ENCODE assay signal across 8 mouse cellular contexts in genomic region chr4:155019336-155019847, GRCm38 (mm10). TPM values are rescaled to one million over a fixed set of nuclear protein-coding genes. Genes with fewer than 3 reads are reported as not detected.
DNase-seq lines count a peak whose midpoint lies in the region; ATAC-seq and TF ChIP-seq lines count a peak whose summit lies in the region.

No protein-coding gene starts in this region.

- 0 out of 4 replicates have a peak, but pooled peaks cover 0 to 1% of the 10 kb centered on the region in 2 experiments for H3K27me3 ChIP-seq in MEL (ENCODE audit: control insufficient read depth in 1 of 2, insufficient read depth in 2 of 2, low read length in 2 of 2)
- peaks cover 41% of the 10 kb centered on the region for H3K27me3 ChIP-seq in embryonic facial prominence, embryonic 10.5 days (replicated peaks; ENCODE audit: low read depth, poor library complexity, severe bottlenecking)
- no peaks in the 10 kb centered on the region for H3K27me3 ChIP-seq in intestine, embryonic 15.5 days (replicated peaks)
- H3K27me3 ChIP-seq in stomach, postnatal 0 days (ENCODE audit: control insufficient read depth, insufficient read depth, low read length): no peaks in the 10 kb centered on the region

- no peak for DNase-seq in frontal cortex, postnatal 14 days (ENCODE audit: low spot score in 2 of 2)
- peak; percentile 14 for DNase-seq in MEL (ENCODE audit: low read depth, low spot score)
- DNase-seq in embryonic facial prominence, embryonic 10.5 days (ENCODE audit: low spot score): peak; percentile 62
- peak; percentile 48 for DNase-seq in lung, postnatal 25 days (ENCODE audit: low spot score)
- DNase-seq in stomach, postnatal 0 days (ENCODE audit: low spot score): peak; percentile 73
- no peak for DNase-seq in frontal cortex, adult 2 months (ENCODE audit: extremely low spot score in 1 of 2, low spot score in 1 of 2)

- no peak for TF ChIP-seq POLR2A in MEL (IDR thresholded peaks at IDR 0.05; ENCODE audit: control insufficient read depth in 1 of 2, insufficient read depth in 1 of 2, low read depth in 1 of 2, low read length in 2 of 2, poor library complexity in 1 of 2)

- H3K27ac ChIP-seq in MEL (ENCODE audit: control insufficient read depth, low read depth, low read length): no peak overlapping the region
- H3K27ac ChIP-seq in embryonic facial prominence, embryonic 10.5 days (replicated peaks): no peak overlapping the region
- H3K27ac ChIP-seq in intestine, embryonic 15.5 days: no peak overlapping the region
- no peak overlapping the region for H3K27ac ChIP-seq in stomach, postnatal 0 days (replicated peaks)

- no peaks in the 10 kb centered on the region for H3K9me3 ChIP-seq in MEL (replicated peaks; ENCODE audit: insufficient read depth, low read length)
- no peaks in the 10 kb centered on the region for H3K9me3 ChIP-seq in embryonic facial prominence, embryonic 10.5 days
- no peaks in the 10 kb centered on the region for H3K9me3 ChIP-seq in intestine, embryonic 15.5 days
- no peaks in the 10 kb centered on the region for H3K9me3 ChIP-seq in stomach, postnatal 0 days (ENCODE audit: control insufficient read depth, low read length)

- ATAC-seq in frontal cortex, adult (ENCODE audit: low TSS enrichment): peak; percentile 31; the same call in 1 of the 2 replicates
- ATAC-seq in intestine, embryonic 15.5 days: peak; percentile 82
- peak; percentile 50; the same call in 1 of the 2 replicates for ATAC-seq in stomach, postnatal 0 days (ENCODE audit: low FRiP score, low TSS enrichment)

- no peaks in the 10 kb centered on the region for H3K36me3 ChIP-seq in MEL (ENCODE audit: control insufficient read depth in 1 of 2, insufficient read depth in 2 of 2, low read length in 2 of 2)
- no peaks in the 10 kb centered on the region for H3K36me3 ChIP-seq in embryonic facial prominence, embryonic 10.5 days (replicated peaks)
- H3K36me3 ChIP-seq in intestine, embryonic 15.5 days: no peaks in the 10 kb centered on the region
- no peaks in the 10 kb centered on the region for H3K36me3 ChIP-seq in stomach, postnatal 0 days (ENCODE audit: control insufficient read depth, insufficient read depth, low read length)

- WGBS in embryonic facial prominence, embryonic 10.5 days: 0% methylated on average over 10 of the region's 10 CpGs
- 0% methylated on average over 10 of the region's 10 CpGs for WGBS in intestine, embryonic 15.5 days
- WGBS in stomach, postnatal 0 days: 0% methylated on average over 10 of the region's 10 CpGs

- H3K4me2 ChIP-seq in intestine, embryonic 15.5 days (replicated peaks): peak overlapping the region; percentile 44; the same call in 1 of the 2 replicates
- peak overlapping the region; percentile 42 for H3K4me2 ChIP-seq in stomach, postnatal 0 days (replicated peaks; ENCODE audit: low read depth)

- no peak for TF ChIP-seq RAD21 in MEL (IDR thresholded peaks at IDR 0.05; ENCODE audit: low read depth, low read length)

- H3K4me3 ChIP-seq in MEL (ENCODE audit: control insufficient read depth in 1 of 2, insufficient read depth in 1 of 2, low read depth in 2 of 2, low read length in 2 of 2): no peak overlapping the region
- H3K4me3 ChIP-seq in embryonic facial prominence, embryonic 10.5 days: peak overlapping the region; percentile 41
- no peak overlapping the region for H3K4me3 ChIP-seq in intestine, embryonic 15.5 days (replicated peaks)
- no peak overlapping the region for H3K4me3 ChIP-seq in stomach, postnatal 0 days (ENCODE audit: low read depth, low read length)

- no peaks in the 10 kb centered on the region for H3K79me2 ChIP-seq in MEL (ENCODE audit: control insufficient read depth, insufficient read depth, low read length, poor library complexity)

- TF ChIP-seq CTCF in MEL (IDR thresholded peaks at IDR 0.05 in 2 of 3, conservative IDR thresholded peaks at IDR 0.05 in 1 of 3; ENCODE audit: control insufficient read depth in 1 of 3, insufficient read depth in 1 of 3, low read depth in 2 of 3, low read length in 3 of 3, poor library complexity in 1 of 3, severe bottlenecking in 1 of 3): no peak
- TF ChIP-seq CTCF in stomach, postnatal 0 days (IDR thresholded peaks at IDR 0.05; ENCODE audit: low read depth): no peak

- no peak for TF ChIP-seq EP300 in MEL (IDR thresholded peaks at IDR 0.05; ENCODE audit: low read depth in 1 of 2, low read length in 2 of 2)
- no peak for TF ChIP-seq EP300 in stomach, postnatal 0 days (optimal IDR thresholded peaks at IDR 0.05)

- H3K9ac ChIP-seq in MEL (ENCODE audit: control insufficient read depth, low read depth, low read length, poor library complexity, severe bottlenecking): no peak overlapping the region
- no peak overlapping the region for H3K9ac ChIP-seq in intestine, embryonic 15.5 days
- H3K9ac ChIP-seq in stomach, postnatal 0 days (ENCODE audit: low read length): no peak overlapping the region

- H3K4me1 ChIP-seq in MEL (ENCODE audit: control insufficient read depth in 1 of 2, insufficient read depth in 2 of 2, low read length in 2 of 2): no peaks in the 10 kb centered on the region
- H3K4me1 ChIP-seq in embryonic facial prominence, embryonic 10.5 days: peaks cover 46% of the 10 kb centered on the region
- peaks cover 12% of the 10 kb centered on the region for H3K4me1 ChIP-seq in intestine, embryonic 15.5 days (replicated peaks)
- H3K4me1 ChIP-seq in stomach, postnatal 0 days (replicated peaks; ENCODE audit: control insufficient read depth, insufficient read depth): peaks cover 4% of the 10 kb centered on the region; the same call in 1 of the 2 replicates

TF ChIP-seq in MEL, 35 proteins besides CTCF, POLR2A, EP300 and RAD21 (continues in another document):
- TF ChIP-seq KAT2A (conservative IDR thresholded peaks at IDR 0.05; ENCODE audit: low read depth, low read length) (no peak), SIN3A (IDR thresholded peaks at IDR 0.05; ENCODE audit: low read length) (no peak), MYB (IDR thresholded peaks at IDR 0.05; ENCODE audit: low read depth, low read length) (no peak), TCF12 (IDR thresholded peaks at IDR 0.05; ENCODE audit: low read depth, low read length) (no peak), ETS1 (IDR thresholded peaks at IDR 0.05; ENCODE audit: low read depth, low read length) (no peak), ZKSCAN1 (IDR thresholded peaks at IDR 0.05; ENCODE audit: low read depth, low read length) (no peak), MEF2A (IDR thresholded peaks at IDR 0.05; ENCODE audit: extremely low read depth, insufficient replicate concordance, low read depth, low read length, poor library complexity, severe bottlenecking) (no peak), E2F4 (IDR thresholded peaks at IDR 0.05; ENCODE audit: borderline replicate concordance, low read depth, low read length) (no peak), ZC3H11A (IDR thresholded peaks at IDR 0.05; ENCODE audit: low read depth, low read length) (no peak), HCFC1 (IDR thresholded peaks at IDR 0.05; ENCODE audit: low read depth, low read length) (no peak), MAZ (IDR thresholded peaks at IDR 0.05; ENCODE audit: low read depth, low read length) (no peak), UBTF (IDR thresholded peaks at IDR 0.05; ENCODE audit: borderline replicate concordance, insufficient read depth, low read depth, low read length) (no peak), NELFE (IDR thresholded peaks at IDR 0.05; ENCODE audit: low read depth, low read length) (no peak), USF2 (IDR thresholded peaks at IDR 0.05; ENCODE audit: borderline replicate concordance in 1 of 2, insufficient read depth in 1 of 2, low read depth in 1 of 2, low read length in 2 of 2) (no peak), MAFK (IDR thresholded peaks at IDR 0.05; ENCODE audit: borderline replicate concordance, low read depth, low read length) (no peak)

RNA-seq across cellular contexts. Expression of gene Plch2, which starts 37.2 kb away (rescaled TPM):
- 0.62 and 0.85 TPM in 2 replicates for total RNA-seq in MEL (2012; rRNA removed)
- polyA plus RNA-seq in MEL (2012; ENCODE audit: insufficient read depth in 1 of 2, insufficient read length in 2 of 2, low read depth in 1 of 2, low replicate concordance in 2 of 2, missing spikeins in 1 of 2): 1 to 10 TPM in 1 of 2 experiments, not detected in 1; 1.1 TPM
- 2.0 and 3.5 TPM in 2 replicates for polyA plus RNA-seq in embryonic facial prominence, embryonic 10.5 days (2016; fragmentation: Nextera tagmentation; extraction: Ambion mirVana)
- polyA plus RNA-seq in intestine, embryonic 15.5 days (2015; fragmentation: Nextera tagmentation; extraction: Ambion mirVana): 19.9 and 21.2 TPM in 2 replicates
- 15.4 and 18.3 TPM in 2 replicates for polyA plus RNA-seq in stomach, postnatal 0 days (2015; fragmentation: Nextera tagmentation; extraction: Ambion mirVana)
- polyA plus RNA-seq in frontal cortex, adult 2 months (2012; rRNA removed): 89.8 and 98.3 TPM in 2 replicates

RNA-seq across cellular contexts. Expression of gene Pex10, which starts 47.4 kb away (rescaled TPM):
- 15.8 and 15.9 TPM in 2 replicates for total RNA-seq in MEL (2012; rRNA removed)
- polyA plus RNA-seq in MEL (2012; ENCODE audit: insufficient read depth in 1 of 2, insufficient read length in 2 of 2, low read depth in 1 of 2, low replicate concordance in 2 of 2, missing spikeins in 1 of 2): 10 to 100 TPM in 1 of 2 experiments, not detected in 1; 21.8 TPM
- polyA plus RNA-seq in embryonic facial prominence, embryonic 10.5 days (2016; fragmentation: Nextera tagmentation; extraction: Ambion mirVana): 19.0 and 22.2 TPM in 2 replicates
- polyA plus RNA-seq in intestine, embryonic 15.5 days (2015; fragmentation: Nextera tagmentation; extraction: Ambion mirVana): 23.3 and 26.0 TPM in 2 replicates
- polyA plus RNA-seq in stomach, postnatal 0 days (2015; fragmentation: Nextera tagmentation; extraction: Ambion mirVana): 10.3 and 10.5 TPM in 2 replicates
- polyA plus RNA-seq in frontal cortex, adult 2 months (2012; rRNA removed): 16.7 and 21.1 TPM in 2 replicates

RNA-seq across cellular contexts. Expression of gene Pank4, which starts 55.5 kb away (rescaled TPM):
- total RNA-seq in MEL (2012; rRNA removed): 31.2 and 38.4 TPM in 2 replicates
- polyA plus RNA-seq in MEL (2012; ENCODE audit: insufficient read depth in 1 of 2, insufficient read length in 2 of 2, low read depth in 1 of 2, low replicate concordance in 2 of 2, missing spikeins in 1 of 2): 10 to 100 TPM in 1 of 2 experiments, not detected in 1; 55.5 TPM
- 49.2 and 50.1 TPM in 2 replicates for polyA plus RNA-seq in embryonic facial prominence, embryonic 10.5 days (2016; fragmentation: Nextera tagmentation; extraction: Ambion mirVana)
- polyA plus RNA-seq in intestine, embryonic 15.5 days (2015; fragmentation: Nextera tagmentation; extraction: Ambion mirVana): 34.2 and 36.1 TPM in 2 replicates
- polyA plus RNA-seq in stomach, postnatal 0 days (2015; fragmentation: Nextera tagmentation; extraction: Ambion mirVana): 14.8 and 14.9 TPM in 2 replicates
- 73.0 and 76.7 TPM in 2 replicates for polyA plus RNA-seq in frontal cortex, adult 2 months (2012; rRNA removed)

RNA-seq across cellular contexts. Expression of gene Hes5, which starts 58.7 kb away (rescaled TPM):
- not detected in 2 replicates for total RNA-seq in MEL (2012; rRNA removed)
- not detected for polyA plus RNA-seq in MEL (2012; ENCODE audit: insufficient read depth in 1 of 2, insufficient read length in 2 of 2, low read depth in 1 of 2, low replicate concordance in 2 of 2, missing spikeins in 1 of 2)
- 84.4 and 151 TPM in 2 replicates for polyA plus RNA-seq in embryonic facial prominence, embryonic 10.5 days (2016; fragmentation: Nextera tagmentation; extraction: Ambion mirVana)
- 1.8 and 2.5 TPM in 2 replicates for polyA plus RNA-seq in intestine, embryonic 15.5 days (2015; fragmentation: Nextera tagmentation; extraction: Ambion mirVana)
- polyA plus RNA-seq in stomach, postnatal 0 days (2015; fragmentation: Nextera tagmentation; extraction: Ambion mirVana): 0.24 and 0.36 TPM in 2 replicates
- polyA plus RNA-seq in frontal cortex, adult 2 months (2012; rRNA removed): 45.3 and 68.8 TPM in 2 replicates

Comparison
In these comparisons a context has a peak if more than half of its experiments do, and no peak if none do; other contexts are left out.
1. ATAC-seq: peak in every context shown above with its lines; median percentile 82 in intestine, embryonic 15.5 days; 50 in stomach, postnatal 0 days; 31 in frontal cortex, adult.
2. DNase-seq: peak in MEL (single experiment), embryonic facial prominence, embryonic 10.5 days (single experiment), lung, postnatal 25 days (single experiment) and stomach, postnatal 0 days (single experiment); none in frontal cortex, postnatal 14 days (0 of 2) and frontal cortex, adult 2 months (0 of 2).